Mouse (Mus musculus) C2C12 (cell line): Measurements from ENCODE around the gene Rnf26.
A peak's percentile ranks its signal among the peaks of the same experiment; 100 is the strongest.

Source experiments
- CEBPB ChIP-seq: IDR thresholded peaks from one replicate; pipeline ENCODE4 v1.6.1; 2011; ENCODE audit warnings: low read depth, mild to moderate bottlenecking, control low read depth, moderate library complexity
- CTCF ChIP-seq: IDR thresholded peaks from one replicate; pipeline ENCODE4 v1.5.1; 2011; ENCODE audit not compliant: control insufficient read depth, insufficient read depth, insufficient read length
- MYOD1 ChIP-seq: IDR thresholded peaks from one replicate; pipeline ENCODE4 v1.6.1; 2011; ENCODE audit warnings: low read depth; ENCODE audit not compliant: control insufficient read depth, insufficient read length

DNA sequence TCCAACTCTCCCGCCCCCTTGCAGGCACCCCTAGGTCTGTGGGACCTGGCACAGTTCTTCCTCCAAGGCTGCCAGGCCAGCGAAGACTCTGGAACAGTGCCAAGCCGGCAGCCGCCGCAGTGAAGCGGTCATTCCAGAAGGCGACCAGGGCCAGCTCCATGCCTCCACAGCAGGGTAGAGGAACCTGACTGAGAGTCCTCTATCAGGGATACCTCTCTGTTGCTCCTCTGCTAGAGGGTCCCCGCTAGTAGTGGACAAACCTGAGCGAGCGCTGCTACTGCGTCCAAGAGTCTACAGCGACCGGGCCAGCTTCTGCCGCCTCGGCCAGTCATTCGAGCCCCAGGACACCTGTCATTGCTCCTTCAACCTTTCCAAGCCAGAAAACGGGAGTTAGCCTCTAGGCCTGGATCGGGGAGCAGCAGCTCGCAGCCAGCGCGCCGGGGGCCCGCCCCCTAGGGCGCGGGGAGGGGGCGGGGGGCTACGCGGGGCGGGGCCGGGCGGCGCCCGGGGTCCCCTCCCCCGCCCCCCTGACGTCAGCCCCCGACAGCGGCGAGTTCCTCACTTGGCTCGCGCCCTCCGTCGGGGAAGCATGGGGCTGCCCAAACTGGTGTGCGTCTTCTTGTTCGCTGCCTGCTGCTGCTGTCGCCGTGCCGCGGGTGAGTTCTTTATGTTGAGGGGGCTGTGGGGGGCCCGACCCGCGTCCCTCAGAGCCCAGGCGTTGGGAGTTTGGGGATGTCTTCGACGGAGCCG is 21.0 kb upstream of the Rnf26 start, which contains the start of gene Mcam:
- TF ChIP-seq CTCF: no peak
- no peak for TF ChIP-seq CEBPB
- TF ChIP-seq MYOD1: peak; percentile 27
